Mouse (Mus musculus): ENCODE data around the gene Rgs11.
A peak's percentile ranks its signal among the peaks of the same experiment; 100 is the strongest.

GRCm38 (mm10) chr17:26243471-26244100 lies 40.8 kb downstream of the Rgs11 start:
- TF ChIP-seq POLR2A (IDR thresholded peaks at IDR 0.05; ENCODE audit: control insufficient read depth, extremely low read depth, insufficient read depth, low read length, poor library complexity) (0 out of 2 replicates have a peak, but pooled peaks have one; percentile 7), CTCF (IDR thresholded peaks at IDR 0.05; ENCODE audit: borderline replicate concordance, control insufficient read depth, extremely low read depth, insufficient read depth, low read length, poor library complexity) (peak; percentile 22; the same call in 1 of the 2 replicates)

Data from thymus, adult 2 months (tissue).